Mouse (Mus musculus) urinary bladder, postnatal 25 days (tissue): ENCODE data around the gene Mast1.
"Not testable (repeated sequence)": the region's sequence is repeated elsewhere in the genome, so short reads cannot be mapped to it uniquely, and the experiment has no call there.

Experiments
- DNase-seq: peaks from one replicate; pipeline ENCODE4 v3.0.0; 2022; ENCODE audit warnings: low spot score

The Mast1 gene

DNA sequence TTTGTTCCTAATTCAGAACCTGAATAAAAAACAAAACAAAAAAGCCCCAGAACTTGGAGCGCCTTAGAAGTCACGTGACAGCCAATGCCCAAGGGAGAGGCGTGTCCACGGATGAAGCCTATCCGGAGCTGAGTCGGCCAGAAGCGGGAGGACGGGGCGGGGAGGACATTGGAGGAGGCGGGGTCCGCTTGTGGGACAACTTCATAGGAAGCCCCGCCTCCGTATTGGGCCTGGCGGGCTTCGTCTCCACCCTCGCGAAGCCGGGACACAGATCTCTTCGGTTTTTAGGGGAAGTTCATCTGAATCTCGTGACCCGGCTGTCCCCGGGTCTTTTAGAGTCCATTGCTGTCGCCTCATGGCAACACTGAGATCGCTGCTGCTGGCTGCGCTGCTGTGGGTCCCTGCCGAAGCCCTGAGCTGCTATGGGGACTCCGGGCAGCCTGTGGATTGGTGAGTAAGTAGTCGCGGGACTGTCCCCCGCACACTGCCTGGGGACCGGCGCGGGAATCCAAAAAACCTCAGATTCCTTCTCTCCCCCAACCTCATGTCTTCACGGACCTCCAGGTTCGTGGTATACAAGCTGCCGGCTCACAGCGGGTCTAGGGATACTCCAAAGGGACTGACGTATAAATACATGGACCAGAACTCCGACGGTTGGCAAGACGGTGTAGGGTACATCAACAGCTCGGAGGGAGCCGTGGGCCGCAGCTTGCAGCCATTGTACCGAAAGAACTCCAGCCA, 28.6 kb downstream of the Mast1 start, which contains the start of gene Dnase2a:
Dnase2a (plus strand) TSS at position 140 of the 741 bp plus-strand sequence.
- peak; percentile 83 for DNase-seq

DNA sequence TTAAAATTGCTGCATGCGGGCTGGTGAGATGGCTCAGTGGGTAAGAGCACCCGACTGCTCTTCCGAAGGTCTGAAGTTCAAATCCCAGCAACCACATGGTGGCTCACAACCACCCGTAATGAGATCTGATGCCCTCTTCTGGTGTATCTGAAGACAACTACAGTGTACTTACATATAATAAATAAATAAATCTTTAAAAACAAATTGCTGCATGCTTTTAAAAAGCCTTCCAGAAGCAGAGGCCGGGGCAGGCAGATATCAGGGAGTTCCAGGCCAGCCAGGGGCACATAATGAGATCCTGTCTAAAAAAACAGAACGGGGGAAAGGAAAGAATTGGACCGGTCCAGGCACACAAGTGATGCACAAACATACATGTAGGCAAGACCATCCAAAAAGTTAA, 29.2 kb downstream of the Mast1 start:
- not testable (repeated sequence) for DNase-seq

DNA sequence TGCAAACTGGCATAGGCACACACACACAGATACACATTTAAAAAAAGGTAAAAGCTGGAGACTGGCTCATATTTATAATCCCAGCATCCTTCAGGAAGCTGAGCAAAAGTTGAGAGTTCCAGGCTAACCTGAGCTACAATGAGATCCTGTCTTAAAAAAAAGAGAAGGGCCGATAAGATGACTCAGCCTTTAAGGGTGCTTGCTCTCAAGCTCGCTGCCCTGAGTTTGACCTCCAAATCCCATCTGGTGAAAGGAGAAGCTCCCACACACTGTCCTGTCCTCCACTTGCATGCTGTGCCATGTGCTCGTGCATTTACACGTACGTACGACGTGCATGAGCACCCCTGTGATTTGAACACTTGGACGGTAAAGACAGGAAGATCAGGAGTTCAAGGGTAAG, 29.7 kb downstream of the Mast1 start:
- DNase-seq, result no peak

DNA sequence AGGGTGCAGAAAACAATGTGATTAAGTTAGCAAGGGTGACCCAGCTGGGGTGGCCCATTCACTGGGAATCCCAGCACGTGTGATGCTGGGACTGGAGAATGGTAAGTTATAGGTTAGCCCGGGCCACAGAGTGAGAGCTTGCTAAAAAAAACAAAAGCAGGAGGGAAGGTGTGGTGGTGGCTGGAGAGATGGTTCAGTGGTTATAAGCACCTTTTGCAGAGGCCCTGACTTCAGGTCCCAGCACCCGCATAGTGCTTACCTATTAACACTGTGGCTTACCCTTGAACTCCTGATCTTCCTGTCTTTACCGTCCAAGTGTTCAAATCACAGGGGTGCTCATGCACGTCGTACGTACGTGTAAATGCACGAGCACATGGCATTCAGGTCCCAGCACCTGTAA, 30.1 kb downstream of the Mast1 start:
- DNase-seq, result no peak

DNA sequence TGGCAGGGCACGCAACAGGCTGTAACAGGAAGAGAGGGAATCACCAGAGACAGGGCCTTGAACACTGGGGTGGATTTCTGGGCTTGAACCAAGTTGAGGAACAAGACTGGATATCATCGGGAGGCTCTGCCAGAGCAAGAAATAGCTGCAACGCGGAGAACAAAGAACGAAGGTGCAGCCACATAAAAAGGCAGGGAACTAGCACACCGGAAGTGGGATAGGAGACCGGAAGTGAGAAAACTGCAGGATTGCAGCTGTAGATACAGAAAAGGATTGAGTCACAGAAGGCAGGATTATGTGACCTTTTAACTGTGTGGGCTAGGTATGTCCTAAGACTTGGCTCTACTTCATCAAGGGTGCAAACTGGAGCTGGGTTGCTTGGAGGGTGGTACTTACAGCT, 32.8 kb downstream of the Mast1 start:
- DNase-seq, result no peak

DNA sequence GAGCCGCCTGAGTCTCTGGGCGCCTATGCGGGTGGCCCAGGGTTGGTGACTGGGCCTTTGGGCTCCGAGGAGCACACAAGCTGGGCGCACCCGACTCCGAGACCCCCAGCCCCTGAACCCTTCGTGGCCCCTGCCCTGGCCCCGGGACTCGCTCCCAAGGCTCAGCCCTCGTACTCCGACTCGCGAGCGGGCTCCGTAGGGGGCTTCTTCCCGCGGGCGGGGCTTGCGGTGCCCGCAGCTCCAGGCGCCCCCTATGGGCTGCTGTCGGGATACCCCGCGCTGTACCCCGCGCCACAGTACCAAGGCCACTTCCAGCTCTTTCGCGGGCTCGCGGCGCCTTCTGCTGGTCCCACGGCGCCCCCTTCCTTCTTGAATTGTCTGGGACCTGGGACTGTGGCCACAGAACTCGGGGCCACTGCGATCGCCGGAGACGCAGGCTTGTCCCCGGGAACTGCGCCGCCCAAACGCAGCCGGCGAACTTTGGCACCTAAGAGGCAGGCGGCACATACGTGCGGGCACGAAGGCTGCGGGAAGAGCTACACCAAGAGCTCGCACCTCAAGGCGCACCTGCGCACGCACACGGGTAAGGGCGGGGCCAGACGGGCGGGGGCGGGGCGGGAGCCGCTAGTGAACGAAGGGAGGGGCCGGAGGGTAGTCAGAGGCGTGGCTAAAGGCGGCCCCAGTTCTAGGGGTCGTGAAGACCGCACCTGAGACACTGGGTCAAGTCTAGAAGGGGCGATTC, 34.1 kb downstream of the Mast1 start:
- peak; percentile 89 for DNase-seq

DNA sequence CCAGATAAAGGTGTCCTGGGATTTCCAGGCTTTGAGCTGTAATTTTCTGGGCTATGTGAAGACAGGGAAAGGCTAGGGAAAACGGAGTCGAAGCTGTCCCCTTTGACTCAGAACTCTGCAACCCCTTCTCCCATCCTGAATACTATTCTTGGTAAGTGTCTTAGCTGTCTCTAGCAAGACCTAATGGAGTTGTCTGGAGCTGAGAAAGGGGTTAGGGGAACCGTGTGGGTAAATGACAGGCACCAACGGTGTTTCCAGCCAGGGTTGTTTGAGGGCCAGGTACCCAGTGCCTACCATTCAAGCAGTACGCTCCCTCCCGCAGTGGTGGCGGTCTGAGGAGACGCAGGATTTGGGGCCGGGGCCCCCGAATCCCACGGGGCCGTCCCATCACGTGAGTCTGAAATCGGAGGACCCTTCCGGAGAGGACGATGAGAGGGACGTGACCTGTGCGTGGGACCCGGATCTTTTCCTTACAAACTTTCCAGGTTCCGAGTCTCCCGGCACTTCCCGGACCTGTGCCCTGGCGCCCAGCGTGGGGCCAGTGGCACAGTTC, 34.7 kb downstream of the Mast1 start:
- no peak for DNase-seq

DNA sequence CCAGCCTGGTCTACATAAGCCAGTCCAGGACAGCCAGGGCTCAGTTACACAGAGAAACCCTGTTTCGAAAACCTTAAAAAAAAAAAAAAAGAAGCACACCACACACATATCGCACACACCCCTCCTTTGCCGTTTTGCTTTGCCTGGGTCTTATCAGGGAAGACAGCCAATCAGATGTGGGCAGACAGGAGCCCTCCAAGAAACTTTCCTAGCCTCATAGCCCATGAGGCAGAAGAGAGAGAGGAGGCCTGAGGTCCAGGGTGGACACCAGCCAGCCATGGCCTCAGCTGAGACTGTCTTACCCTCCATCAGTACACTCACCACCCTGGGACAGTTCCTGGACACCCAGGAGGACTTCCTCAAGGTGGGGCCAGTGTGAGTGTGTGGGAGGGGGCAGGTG, 35.4 kb downstream of the Mast1 start, which contains the start of gene Klf1:
Klf1 (plus strand) TSS at position 177 of the 400 bp plus-strand sequence.
- no peak for DNase-seq

DNA sequence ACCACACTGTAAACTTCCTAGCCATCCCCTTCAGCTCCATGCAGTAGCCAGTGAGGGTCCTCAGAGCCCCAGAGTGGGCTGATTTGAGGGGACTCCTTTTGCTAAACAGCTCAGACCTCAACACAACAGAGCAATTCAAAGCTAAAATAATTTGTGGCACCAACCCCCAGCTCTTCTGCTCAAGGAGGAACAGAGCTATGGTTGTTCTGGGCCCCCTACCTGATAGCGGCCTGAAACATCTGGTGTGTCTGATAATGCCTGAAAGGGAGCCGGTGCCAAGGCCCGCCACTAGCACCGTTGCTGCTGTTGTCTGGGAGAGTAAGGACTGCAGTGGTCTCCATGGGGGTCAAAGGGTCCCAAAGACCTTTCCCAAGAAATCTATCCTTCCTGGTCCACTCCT, 36.1 kb downstream of the Mast1 start:
- DNase-seq, result no peak

DNA sequence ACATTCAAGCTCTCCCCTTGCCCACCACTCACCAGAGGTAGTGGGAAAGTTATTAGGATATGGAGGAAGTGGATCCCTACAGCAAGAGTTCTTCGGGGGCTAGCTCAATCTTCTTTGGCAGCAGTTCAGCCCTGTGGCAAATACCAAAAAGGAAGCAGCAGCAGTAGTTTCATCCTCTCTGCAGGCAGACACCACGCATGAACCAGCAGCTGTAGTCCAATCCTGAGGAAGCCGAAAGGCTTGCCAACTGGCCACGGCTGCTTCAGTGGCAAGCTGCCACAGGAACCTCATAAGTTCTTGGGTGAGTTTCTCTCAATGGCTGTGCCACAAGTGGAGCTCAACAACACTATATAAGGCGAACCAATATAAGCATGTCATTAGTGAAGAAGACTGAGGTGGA, 41.2 kb downstream of the Mast1 start:
- DNase-seq, result no peak

DNA sequence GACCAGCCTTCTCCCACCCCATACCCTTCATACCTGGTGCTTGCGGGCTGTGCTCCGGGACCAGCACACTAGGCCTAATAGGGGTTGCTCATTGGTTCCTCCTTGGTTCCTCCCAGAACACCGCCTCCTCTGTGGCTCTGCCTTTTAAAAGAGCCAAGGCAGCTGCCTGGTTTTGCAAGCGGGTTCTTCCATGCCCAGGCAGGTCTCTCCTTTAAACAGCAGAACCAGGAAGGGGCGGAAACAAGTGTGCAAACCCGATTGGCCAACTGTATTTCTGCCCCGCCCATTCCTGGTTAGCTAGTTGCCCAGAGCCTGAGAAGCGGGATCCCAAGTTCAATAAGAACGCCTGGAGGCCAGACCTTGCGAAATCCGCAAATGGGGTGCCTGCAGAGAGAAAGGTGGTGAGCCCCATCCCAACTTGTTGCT, 43.4 kb downstream of the Mast1 start, which contains the start of gene Gcdh:
Gcdh (minus strand) TSS at position 213 of the 426 bp plus-strand sequence.
- DNase-seq, result peak; percentile 77

DNA sequence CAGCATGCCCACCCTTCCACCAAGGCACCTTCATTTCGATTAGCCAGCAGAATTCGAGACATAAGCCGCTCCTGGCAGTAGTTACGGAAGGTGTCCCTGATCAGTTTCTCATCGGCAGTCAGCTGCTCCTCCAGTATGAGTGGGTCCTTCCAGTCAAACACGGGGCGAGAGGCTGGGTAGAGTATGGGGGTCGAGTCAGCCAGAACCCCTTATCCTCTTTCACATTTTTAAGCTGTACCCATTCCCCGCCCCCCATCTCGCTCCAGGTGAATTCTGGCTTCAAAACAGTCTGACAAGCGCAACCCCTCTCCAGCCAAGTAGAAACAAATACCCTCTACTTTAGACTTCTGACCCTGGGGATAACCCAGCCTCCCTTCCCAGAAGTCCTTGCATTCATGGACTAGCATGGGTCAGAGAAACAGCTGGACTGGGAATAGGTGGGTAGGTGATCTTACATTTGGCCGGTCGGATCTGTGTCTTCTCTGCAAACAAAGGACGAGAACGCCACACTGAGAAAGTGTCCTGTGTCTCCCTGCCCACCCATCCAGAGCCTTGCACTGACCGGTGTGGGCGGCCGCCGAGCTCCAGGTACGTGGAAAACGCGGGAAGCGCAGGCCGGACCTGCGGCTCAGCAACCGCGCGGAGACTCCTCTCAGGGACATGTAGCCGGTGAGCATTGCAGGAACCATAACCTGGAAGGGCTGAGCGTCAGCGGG, 44.0 kb downstream of the Mast1 start:
- no peak for DNase-seq

DNA sequence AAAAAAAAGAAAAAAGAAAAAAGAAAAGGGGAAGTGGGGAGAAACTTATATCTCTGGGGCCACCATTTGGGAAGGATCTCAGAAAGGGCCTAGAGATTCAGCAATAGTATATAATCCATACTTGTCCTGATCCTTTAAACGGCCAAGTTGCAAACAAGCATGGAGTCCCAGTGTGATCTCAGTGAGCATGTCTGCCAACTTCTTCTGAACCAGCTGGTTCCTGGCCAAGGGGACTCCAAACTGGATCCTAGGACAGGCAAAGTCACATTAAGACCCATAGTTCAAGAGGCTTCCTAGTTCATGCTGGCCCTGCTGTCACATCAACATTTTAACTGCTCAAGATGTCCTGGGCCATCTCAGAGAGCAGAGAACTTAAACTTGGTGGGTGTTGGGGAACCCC, 48.0 kb downstream of the Mast1 start:
- DNase-seq, result no peak

DNA sequence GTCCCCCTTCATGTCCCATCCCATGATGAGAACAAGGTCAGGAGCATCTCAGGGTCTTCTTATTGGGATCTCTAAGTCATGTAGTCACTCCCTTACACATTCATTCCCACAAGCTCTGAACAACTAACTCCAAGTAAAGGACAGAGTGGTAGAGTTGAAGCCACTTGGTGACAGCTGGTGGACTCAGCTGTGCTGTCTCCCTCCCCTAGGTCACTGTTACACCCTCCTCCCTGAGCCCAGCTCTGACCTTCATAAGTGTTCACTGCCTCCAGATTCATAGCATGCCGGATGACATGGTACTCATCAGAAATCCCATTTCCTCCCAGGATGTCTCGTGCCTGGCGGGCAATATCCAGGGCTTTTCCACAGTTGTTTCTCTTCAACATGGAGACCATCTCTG, 48.9 kb downstream of the Mast1 start:
- no peak for DNase-seq

DNA sequence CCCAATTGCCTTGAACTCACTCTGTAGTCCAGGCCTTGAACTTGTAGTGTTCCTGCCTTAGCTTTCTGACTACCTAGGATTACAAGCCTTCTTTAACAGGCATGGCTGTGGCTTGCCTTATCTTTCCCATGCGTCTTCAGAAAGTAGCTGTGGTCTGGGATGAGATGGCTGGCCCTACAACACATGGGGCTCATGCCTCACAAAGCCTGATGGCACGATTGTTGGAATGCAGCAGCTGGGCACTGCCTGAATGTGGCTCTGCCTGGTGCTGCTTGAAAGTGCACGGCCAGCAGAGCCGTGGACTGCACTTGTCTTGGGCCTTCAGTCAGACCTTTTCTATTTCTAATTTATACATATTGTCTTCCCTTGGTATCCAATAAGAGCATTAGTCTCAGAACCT, 52.4 kb downstream of the Mast1 start:
- DNase-seq, result no peak

DNA sequence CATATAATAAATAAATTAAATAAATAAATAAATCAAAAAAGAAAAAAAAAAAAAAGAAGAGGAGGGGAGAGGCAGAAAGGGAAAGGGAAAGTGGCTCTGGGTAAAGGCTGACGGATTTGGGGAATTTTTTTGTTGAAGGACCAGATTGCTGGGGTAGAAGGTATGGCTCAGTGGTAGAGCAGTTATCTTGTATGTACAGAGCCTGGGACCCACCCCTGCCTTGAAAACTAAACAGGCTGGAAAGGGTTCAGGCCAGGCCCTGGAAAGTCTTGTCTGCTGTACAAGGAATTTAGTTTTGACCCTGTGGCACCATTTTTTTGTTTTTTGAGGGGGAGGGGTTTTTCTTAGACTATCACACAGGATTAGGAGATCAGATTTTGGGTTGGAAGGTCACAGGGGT, 58.2 kb downstream of the Mast1 start:
- DNase-seq, result no peak

DNA sequence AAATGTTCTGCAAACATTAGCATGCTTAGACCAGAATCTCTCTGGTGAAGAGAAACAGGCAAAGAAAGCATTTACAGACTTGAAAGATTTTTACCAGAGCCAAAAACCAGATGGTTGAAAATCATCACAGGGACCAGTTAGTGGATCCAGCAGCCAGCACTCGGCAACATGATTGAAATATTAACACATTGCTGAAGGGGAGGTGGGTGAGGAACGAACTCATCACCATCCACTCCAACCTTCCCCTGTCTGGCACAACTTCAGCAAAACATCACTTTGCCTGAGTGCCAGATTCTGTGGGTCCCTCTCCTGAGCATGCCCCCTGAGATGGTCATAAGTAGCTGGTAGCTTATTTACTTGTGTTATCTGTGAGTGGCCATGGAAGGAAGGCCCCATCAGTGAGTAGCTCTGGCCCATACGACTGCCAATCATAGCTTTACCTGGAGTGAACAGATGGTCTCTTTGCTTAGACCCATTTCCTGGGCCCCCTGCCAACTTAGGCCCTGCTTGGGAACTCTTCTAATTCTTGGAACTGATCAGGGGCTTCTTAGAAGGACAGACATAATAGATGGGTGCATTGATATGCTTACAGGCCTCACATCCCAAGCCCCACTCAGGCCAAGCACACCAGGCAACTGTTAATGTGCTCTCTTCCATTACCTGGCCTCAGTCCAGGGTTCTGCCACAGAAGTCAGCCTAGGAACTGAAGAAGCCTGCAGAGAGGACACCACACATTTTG, 59.7 kb downstream of the Mast1 start:
- DNase-seq, result no peak

DNA sequence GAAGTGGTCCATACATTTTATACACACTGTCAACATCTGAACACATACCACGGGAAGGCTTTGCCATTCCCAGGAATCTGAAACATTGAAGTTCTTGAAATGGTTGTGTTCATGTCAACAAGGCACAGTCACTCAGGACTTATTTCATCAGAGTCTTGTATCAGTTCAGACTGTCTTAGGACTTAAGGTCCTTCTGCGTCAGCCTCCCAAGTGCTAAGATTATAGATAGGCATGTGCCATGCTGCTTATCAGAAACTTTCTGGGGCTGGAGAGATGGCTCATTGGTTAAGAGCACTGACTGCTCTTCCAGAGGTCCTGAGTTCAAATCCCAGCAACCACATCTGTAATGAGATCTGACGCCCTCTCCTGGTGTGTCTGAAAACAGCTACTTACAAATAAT, 62.8 kb downstream of the Mast1 start:
- no peak for DNase-seq

DNA sequence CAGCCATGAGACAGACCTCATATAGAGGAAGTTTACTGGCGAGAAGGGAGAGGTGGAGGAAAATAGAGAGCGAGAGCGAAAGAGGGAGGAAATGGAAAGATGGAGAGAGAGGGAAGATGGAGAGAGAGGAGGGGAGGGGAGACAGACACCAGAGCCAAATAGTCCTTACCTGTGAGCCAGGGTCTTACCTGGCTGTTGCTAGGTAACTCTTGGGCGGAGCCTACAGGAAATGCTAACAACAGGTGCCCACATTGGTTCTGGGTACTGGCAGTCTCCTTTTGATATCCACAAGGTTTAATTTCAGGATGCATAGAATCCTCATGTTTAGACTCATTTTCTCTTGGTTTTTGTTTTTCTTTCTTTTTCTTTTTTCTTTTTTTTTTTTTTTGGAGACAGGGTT, 64.1 kb downstream of the Mast1 start:
- no peak for DNase-seq

DNA sequence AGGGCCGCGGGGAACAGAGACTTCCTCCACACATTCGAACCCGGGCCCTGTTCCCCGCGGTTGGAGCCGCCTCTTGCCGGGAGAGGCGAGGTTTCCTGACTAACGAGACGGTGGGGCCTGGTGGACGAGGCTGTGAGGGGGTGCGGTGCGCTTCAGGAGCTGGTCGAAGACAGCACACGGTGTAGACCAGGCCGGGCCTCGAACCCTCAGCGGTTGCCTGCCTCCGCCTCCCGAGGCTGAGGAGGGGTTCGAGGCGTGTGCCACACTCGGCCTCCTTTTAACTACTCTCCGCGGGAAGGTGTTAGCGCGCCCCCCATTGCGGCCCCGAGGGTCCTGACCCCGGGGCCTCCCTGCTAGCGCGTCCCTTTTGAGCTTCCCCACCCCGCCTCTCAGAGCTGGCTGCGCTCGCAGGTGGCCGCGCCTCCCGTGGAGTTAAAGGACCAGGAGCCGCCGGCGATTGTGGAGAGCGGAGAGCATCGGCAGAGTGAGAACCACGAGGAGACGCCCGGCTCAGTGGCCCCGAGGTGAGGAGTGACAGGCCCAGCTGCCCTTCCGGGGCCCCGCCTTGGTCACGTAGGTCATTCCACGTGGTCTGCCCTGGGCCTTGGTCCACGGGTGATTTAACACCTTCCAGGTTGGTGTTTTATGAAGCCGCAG, 64.7 kb downstream of the Mast1 start:
- DNase-seq, result peak; percentile 29
